Mouse (Mus musculus) left cerebral cortex, adult 18-20 months (tissue): ENCODE results near the gene Rbfox3. TPM values are rescaled to one million over a fixed set of nuclear protein-coding genes. Genes with fewer than 3 reads are reported as not detected.

Experiments
- DNase-seq, 2 experiments: peaks; one replicate each; pipeline ENCODE4 v3.0.0; 2021 to 2022; ENCODE audit warnings: low spot score in 2 of 2, mixed read lengths in 1 of 2
- microRNA-seq, 2 experiments: library from miRNA; unstranded; fragments of <30 nt; microRNA quantifications; one replicate each; pipeline ENCODE4 v1.2.0; 2021
- total RNA-seq, 2 experiments: library from RNA; stranded (reverse); gene quantifications; 2 replicates each; pipeline ENCODE4 v1.2.3; 2021

Gene Rbfox3
- total RNA-seq, 2 experiments from 2014 or later: 301 to 331 TPM

DNA sequence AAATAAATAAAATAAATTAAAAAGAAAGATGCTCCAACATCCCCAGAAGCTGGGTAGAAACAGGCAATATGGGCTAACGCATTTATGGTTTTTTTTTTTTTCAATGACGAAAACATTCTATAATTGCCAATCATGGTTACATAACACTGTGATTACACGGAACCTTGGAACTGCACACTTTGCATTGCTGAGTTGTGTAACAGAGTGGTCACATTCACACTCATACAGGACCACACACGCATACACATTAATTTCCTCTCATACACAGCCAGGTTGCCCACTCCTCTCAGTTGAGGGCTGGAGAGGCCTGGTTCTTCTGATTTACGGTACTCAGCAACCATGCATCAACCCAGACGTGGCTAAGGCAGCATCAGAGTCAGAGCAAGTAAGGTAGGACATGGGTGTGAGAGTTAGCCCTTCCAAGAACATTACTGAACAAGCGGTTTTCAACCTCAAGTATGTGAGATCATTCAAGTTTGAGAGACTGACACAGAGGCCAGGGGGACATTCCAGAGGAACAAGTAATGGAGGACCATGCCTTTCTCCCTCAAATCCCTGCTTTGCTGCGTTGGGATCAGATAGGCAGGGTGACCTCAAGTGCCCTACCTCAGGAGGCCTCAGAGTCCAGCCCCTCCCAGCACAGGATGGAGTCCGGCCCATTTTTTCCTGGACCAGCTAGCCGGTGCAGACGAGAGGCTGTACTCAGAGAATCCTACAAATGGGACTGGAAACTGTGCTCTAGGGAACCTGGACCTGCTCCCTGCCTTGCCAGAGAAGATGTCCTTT lies 457.3 kb downstream of the Rbfox3 start:
- no peak for DNase-seq

DNA sequence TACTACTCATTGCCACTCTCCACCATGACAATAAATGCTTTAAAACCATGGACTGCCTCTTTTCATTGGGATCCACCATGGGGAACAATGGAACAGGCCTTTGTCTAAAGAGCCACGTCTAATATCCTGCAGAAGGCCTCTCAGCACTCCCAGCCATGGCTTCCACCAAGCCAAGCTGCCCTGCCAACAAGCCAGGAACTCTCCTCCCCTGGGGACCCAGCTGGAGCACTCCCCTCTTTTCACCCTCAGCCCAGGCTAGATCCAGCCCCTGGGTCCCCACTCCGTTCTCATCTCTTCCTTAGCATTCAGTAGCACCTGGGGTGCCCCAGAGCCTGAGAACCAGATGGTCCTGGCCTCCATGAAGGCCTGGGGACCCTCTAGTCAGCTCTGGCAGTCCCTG lies 458.4 kb downstream of the Rbfox3 start:
- DNase-seq: no peak

DNA sequence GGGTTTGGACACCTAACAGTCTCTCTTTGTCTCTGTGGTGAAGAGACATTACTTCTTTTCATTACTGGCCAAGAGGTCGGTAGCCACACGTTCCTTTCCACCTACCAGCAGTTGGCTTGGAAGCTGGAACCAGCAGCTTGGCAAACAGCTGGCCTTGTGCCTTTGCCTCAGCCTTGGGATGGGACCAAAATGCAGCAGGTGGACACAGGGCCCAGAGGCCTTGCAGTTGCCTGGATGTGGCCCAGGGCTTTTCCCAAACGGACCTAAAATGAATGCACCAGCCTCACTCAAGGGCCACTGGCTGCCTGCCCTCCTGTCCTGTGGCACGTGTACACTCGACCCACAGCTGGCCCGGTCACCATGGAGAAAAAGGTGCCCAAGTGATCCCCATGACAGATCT lies 460.2 kb downstream of the Rbfox3 start:
- no peak for DNase-seq

DNA sequence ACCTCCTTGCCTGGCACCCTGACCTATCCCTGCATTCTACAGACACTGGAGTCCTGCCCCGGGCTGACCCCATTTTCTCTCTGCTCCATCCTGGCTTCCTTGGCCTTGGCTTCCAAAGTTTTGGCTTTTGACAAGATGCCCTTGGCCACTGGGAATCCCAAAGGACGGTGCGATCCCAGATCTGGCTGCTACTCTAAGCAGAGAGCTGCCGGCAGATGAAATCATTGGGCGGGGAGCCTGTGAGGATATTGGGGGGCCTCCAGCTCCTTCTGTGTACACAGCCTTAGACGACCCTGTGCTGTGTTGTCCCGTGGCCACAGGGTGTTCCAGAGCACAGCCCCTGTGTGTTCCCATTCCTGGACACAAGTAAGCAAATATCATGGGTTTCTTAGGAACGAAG lies 463.0 kb downstream of the Rbfox3 start:
- no peak for DNase-seq

DNA sequence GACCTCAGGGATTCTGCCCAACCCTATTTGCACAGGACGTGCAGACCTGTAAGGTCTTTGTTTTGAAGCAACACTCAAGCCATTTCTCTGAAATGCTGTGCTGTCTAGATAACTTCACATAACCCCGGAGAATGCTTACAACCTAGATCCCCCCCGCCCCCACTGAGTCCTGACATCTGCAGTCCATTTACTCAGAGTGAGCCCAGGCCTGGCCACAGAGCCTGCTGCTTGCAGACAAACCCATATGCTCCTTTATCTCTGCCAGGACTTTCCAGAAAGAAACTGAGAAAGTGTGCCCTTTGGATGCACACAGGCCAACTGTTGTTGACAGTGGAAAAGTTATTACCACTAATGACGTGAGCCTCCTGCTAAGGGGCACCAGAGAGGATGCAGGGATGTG lies 464.1 kb downstream of the Rbfox3 start:
- no peak for DNase-seq

DNA sequence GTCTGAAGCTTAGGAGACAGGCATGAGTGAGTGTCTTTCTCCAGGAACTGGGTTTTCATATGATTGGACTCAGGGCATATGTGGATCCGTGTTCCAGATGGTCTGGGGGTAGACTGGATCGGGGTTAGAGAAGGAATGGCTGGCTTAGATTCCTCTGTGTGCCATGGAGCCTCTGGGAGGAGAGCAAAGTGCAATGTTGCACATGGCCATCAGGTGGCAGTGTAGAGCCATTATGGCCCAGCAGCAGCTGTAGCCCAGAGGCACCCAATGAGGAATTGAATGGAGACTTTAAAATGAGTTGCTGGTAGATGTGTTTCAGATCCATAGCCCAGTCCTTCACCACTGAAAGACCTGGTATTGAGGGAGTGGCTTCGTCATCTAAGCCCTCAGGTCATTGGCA lies 465.6 kb downstream of the Rbfox3 start:
- DNase-seq: peak; percentile 53 to 64

DNA sequence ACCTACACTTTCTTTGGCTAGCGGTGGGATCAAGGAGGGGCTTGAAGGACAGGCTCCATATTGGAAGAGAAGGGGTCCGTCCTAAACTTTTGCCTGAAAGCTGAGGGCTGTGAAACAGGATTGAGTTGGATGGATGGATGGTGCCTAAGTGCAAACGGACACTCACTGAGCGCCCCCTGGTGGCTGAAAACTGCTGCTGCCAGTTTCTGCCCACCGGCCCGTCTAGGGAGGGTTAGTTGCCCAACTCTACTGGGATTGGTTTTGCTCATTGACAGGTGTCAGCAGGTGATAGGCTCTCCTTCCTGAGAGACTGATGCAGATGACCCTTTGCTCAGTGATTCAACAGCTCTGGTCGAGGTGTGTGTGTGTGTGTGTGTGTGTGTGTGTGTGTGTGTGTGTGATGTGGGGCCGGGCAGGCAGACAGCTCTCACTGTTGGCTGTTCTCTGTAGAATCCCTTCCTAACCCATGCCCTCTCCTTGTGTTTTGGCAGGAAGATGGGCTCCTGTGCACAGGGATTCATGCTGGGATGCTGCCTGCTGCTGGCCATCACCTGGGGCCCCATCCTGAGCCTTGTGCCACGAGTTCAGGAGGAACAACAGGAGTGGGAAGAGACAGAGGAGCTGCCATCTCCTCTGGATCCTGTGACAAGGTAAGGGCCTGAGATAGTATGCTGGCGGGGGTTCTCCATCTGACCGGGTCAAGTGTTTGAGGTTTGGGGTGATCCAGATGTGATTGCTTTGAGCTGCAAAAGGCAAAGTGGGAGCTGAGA lies 468.0 kb downstream of the Rbfox3 start:
- peak; percentile 52 to 68 for DNase-seq

DNA sequence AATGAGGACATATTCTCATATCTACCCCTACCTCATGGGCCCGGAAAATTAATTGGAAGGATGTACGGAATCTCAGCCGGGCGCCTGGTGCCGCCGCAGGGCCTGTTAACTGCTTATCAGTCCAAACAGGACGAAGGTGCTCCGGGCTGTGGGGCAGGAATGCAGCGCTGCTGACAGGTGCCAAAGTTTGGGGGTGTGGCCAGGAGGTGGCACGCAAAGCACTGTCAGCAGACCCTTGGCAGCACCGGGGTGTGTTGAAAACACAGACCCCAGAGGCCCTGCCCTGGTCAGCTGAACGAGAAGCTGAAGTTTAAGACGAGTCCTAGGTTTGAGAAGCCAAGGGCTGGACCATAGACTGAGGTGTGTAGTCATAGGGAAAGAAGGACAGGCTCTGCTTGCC lies 468.7 kb downstream of the Rbfox3 start:
- no peak for DNase-seq

Small RNA genes lying within 50 kb of the gene (microRNA-seq; reads per million reads assigned to microRNA genes)
- gene Gm25040: 0 reads per million in 2 experiments

Other genes with a start within 250 kb of the Rbfox3 start
- not detected for gene Enpp7, start 76.6 kb upstream of the Rbfox3 start, total RNA-seq
- 1 to 10 TPM; 1.8 to 2.2 TPM for gene Cbx2, start 111.4 kb upstream of the Rbfox3 start, total RNA-seq
- 10 to 100 TPM in 1 of 2 experiments, 1 to 10 TPM in 1; 8.3 to 13.3 TPM for gene Cbx8, start 129.4 kb upstream of the Rbfox3 start, total RNA-seq
- gene Cbx4, start 174.6 kb upstream of the Rbfox3 start, total RNA-seq: 10 to 100 TPM; 46.0 to 49.9 TPM